Mouse (Mus musculus) embryo, embryonic 10.5 days (tissue): ENCODE data around the gene Tmed11.
"Not testable (repeated sequence)": the region's sequence is repeated elsewhere in the genome, so short reads cannot be mapped to it uniquely, and the experiment has no call there.

ENCODE experiments used
- DNase-seq: peaks from one replicate; pipeline ENCODE4 v3.0.0-alpha.2; 2015; ENCODE audit warnings: low spot score

Gene Tmed11

GRCm38 (mm10) chr5:108795263-108795662 lies at the start of gene Tmed11:
TSS of gene Tmed11 (minus strand) at chr5:108795363.
- not testable (repeated sequence) for DNase-seq

- peak; percentile 56 for DNase-seq
Measured at GRCm38 (mm10) chr5:108836156-108836555, 41.0 kb upstream of the Tmed11 start.

GRCm38 (mm10) chr5:108823276-108823675 lies 28.1 kb upstream of the Tmed11 start:
- DNase-seq: no peak

GRCm38 (mm10) chr5:108808750-108809149 lies 13.6 kb upstream of the Tmed11 start, which contains the start of gene Vmn2r8:
TSS of gene Vmn2r8 (minus strand) at chr5:108808850.
- not testable (repeated sequence) for DNase-seq

GRCm38 (mm10) chr5:108803646-108804045 lies 8.5 kb upstream of the Tmed11 start:
- no peak for DNase-seq

- peak; percentile 53 for DNase-seq
Measured at GRCm38 (mm10) chr5:108790385-108790784, 4.8 kb downstream of the Tmed11 start.

GRCm38 (mm10) chr5:108774630-108775306 lies 20.4 kb downstream of the Tmed11 start, which contains the start of gene Rnf212:
TSS of gene Rnf212 (minus strand) at chr5:108774982.
- no peak for DNase-seq

GRCm38 (mm10) chr5:108760002-108760401 lies 35.2 kb downstream of the Tmed11 start:
- DNase-seq: no peak

- DNase-seq: peak; percentile 44
Measured at GRCm38 (mm10) chr5:108758396-108758795, 36.8 kb downstream of the Tmed11 start.

GRCm38 (mm10) chr5:108751258-108751657 lies 43.9 kb downstream of the Tmed11 start:
- not testable (repeated sequence) for DNase-seq

GRCm38 (mm10) chr5:108750328-108751210 lies 44.6 kb downstream of the Tmed11 start:
- no peak for DNase-seq

- DNase-seq: no peak
Measured at GRCm38 (mm10) chr5:108744629-108745028, 50.5 kb downstream of the Tmed11 start.

- DNase-seq: peak; percentile 5
Measured at GRCm38 (mm10) chr5:108743856-108744255, 51.3 kb downstream of the Tmed11 start.

- no peak for DNase-seq
Measured at GRCm38 (mm10) chr5:108742596-108742995, 52.6 kb downstream of the Tmed11 start.

GRCm38 (mm10) chr5:108741844-108742243 lies 53.3 kb downstream of the Tmed11 start:
- no peak for DNase-seq

GRCm38 (mm10) chr5:108727425-108727824 lies 67.7 kb downstream of the Tmed11 start:
- no peak for DNase-seq
